Mouse (Mus musculus) retina, postnatal 7 days (tissue): Measurements from ENCODE around the gene Csnk2a2.

Experiments used
- DNase-seq: peaks from one replicate; pipeline ENCODE4 v3.0.0-alpha.2; 2012; ENCODE audit warnings: low read depth, low spot score

The Csnk2a2 gene

DNA sequence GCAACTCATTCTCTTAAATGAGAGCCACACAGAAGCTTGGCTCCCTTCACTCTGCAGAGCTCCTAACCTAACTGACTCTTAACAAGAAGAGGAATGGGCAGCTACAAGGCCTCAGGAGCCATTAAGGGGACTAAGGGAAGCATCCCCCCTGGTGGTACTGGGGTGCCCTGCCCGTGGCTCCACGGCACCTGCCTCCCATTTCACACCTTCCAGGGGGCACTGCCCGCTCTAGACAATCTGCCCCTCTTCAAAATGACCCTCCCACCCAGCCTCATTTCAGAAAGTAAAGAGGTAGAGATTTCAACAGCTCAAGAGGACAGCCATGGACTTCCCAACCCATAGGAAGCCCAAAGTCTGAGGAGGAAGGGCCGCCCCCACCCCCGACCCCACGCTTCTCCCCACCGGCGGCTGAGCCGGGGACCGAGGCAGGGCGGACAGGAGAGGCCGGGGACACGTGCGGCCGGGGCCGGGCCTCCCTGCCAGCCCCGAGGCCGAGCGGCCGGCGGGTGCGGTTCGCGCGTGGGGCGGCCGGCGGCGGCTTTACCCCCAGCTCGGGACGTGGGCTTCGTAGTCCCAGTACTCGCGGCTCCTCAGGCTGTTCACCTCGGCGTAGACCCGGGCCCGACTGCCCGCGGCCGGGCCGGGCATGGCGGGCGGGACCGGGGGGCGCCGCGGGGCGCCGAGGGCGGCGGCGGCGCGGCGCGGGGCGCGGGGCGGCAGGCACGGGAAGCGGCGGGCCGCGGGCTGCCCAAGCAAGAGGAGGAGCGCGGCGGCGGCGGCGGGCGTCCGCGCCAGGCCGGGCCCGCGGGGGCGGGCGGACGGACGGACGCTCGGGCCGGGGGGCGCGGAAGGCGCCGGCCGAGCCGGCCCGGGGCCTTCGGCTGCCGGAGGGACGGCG lies 1.8 kb downstream of the Csnk2a2 start:
- DNase-seq: no peak

DNA sequence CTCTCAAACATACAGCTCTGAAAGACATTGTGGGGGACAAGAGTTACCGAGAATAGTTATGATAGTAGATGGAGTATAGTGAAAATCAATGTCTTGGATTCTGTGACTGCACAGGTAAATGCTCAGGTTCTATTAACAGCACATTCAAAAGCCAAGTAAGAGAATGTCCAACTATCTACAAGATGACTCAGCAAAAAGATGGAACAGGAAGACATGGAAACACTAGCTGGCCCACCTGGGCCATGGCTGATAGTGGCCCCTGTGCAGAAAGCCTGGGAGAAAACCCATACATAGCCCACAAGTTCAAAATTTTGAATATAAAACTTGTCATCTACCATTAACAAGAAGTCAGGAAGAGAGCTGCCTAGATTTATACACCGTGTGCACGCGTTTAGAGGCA lies 19.8 kb downstream of the Csnk2a2 start:
- no peak for DNase-seq

DNA sequence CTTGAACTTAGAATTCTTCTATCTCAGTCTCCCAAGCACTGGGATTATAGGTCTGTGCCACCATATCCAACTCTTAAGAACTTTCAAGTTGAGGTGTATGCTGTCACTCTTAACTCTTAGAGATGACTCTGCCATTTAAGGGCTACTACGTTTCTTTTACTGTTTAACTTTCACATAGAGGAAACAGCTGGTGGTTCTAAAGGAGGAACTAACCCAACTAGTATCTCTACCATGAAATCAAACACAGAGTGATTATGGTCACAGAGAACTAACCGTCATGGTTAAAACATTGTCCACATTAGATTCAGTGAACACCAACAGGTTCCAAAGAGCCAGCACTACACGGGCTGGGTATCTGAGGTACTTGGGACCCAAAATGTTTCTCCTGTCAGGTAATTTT lies 20.8 kb downstream of the Csnk2a2 start:
- no peak for DNase-seq

DNA sequence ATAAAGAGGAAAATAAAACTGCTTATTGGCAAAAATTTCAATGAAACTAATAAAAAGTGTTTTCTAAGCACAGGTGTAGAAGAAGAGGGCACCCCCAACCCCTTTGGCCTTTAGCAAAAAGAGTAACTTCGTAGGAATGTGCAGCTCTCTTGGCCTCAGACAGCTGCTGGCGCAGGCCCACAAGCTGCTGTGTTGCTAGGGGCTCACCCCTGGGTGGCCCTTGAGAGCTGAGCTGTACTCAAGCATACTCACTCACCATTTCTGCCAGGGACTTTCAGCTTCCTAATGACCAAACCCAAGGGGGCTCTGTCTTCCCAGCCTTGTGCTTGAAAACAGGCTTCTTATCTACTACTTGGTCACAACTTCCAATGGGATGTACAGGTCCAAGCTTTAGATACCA lies 23.3 kb downstream of the Csnk2a2 start:
- no peak for DNase-seq

DNA sequence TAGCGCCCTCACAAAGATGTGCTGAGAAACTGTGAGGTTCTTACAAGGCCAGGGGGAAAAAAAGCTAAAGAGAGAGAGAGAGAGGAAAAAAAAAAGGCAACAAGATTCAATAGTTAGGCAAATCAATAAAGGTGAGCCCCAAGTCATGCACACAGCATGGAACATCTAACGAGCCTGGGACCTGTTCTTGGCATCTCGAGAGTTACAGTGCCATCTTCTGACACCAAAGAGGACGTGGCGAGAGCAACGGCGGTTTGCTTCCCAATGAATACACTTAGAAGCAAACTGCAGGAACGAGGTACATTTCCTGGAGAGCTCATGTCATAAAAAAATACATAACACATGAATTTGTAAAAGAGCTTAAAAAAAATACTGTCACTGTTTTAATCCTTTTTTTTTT lies 37.3 kb downstream of the Csnk2a2 start:
- peak; percentile 23 for DNase-seq

DNA sequence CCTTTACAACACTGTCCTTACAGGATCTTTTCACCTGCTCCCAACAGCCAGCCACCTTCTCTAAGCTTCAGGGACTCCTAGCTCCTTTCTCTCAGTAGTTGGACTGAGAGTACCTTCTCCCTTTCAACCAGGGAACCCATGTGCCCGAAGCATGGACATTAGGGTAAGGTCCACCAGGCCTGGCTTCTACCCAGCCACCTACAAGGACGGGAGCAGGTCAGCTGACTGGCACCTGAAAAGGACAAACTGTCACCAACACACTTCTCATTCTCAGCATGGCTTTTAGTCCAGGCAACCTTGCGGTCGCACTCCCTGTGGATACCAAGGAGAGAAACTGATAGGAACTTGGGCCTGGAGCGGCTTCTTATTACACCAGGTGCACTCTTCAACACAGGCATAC lies 39.6 kb downstream of the Csnk2a2 start:
- no peak for DNase-seq

DNA sequence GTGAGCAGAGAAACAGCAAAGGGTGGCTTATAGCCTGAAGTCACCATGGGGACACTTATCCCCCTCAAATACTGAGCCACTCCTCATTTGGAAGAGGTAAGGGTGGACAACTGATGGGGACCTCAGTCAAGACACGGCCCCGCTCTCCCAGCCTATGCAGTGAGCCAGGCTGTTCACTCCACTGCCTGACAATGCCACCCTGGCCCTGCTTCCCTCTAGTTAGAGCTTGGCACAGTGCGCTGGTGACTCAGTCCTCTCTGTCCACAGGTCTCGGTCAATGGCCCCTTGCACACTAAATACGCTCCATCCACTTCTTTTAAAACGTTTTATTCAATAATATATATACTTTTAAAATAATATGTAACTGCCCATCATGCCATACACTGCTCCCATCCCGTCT lies 42.2 kb downstream of the Csnk2a2 start:
- DNase-seq: no peak

DNA sequence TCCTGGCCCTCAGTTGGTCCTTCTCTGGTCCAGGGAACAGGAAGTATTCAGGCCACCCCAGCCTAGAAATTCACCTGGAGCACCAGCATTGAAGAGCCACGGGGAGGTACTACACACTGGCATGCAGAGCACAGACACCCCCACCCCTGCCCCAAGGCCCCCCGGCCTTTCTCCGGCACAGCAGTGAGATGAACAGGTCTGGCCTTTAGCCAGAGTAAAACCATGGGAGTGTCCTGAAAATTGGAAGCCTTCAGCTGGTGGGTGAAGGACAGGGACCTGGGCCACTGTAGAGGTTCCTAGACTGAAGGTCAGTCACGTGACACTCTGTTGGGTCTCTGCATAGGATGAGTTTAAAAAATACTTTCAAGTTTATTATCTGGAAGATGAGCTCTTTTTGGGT lies 44.8 kb downstream of the Csnk2a2 start:
- DNase-seq: no peak

DNA sequence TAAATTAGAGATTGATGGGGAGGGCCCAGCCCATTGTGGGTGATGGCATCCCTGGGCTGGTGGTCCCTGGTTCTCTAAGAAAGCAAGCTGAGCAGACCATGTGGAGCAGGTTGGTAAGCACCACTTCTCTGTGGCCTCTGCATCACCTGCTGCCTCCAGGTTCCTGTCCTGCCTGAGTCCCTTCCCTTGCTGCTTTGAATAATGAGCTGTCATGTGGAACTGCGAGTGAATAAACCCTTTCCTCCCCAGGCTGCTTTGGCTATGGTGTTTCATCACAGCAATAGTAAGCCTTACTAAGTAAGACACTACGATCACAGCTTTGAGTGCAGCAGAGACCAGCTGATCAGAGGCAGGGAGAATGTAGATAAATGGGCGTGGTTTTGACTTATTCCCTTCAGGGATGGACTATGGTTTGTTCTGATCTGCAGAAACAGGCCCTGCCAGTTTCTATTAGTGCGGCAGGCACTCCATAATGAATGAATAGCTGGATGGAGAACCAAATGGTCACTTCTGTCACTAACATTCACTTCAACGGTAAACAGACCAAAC lies 48.3 kb downstream of the Csnk2a2 start:
- DNase-seq: no peak

DNA sequence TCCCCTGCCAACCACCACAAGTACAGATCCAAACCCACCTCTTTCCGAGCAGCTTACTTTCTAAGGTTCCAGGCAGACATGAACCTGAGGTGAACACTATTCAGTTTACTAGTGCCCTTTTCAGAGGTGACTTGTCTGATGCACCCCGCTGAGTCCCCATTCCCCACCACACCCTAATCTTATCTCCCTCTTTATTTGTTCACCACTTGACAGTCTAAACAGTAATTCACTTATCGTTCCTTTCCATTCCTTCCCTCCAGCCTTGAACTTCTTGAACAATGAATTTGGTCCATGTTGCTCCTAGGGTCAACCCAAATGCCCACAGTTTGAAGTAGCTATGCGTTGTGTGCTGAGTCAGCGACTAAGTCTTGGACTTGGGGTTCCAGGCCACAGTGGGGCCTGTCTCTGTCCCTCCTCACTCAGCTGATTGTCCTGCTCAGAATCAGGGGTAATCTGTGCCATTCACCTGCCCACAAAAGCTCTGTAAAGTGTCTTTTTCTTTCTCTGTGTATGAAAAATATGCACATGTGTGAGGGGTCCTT lies 49.6 kb downstream of the Csnk2a2 start:
- no peak for DNase-seq

DNA sequence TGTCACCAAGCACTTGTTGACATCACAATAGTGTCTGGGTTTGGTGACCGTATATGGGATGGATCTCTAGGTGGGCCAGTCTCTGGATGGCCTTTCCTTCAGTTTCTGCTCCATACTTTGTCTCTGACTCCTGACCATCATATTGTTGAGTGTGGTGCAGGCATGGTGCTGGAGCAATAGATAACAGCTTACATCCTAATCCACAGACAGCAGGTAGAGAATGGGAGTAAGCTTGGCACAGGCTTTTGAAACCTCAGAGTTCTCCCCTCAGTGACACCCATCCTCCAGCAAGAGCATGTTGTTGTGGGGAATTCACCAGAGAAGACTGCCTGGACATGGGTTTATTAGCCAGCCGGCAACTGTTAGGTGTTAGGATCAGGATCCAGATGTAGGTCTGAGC lies 50.4 kb downstream of the Csnk2a2 start:
- no peak for DNase-seq

DNA sequence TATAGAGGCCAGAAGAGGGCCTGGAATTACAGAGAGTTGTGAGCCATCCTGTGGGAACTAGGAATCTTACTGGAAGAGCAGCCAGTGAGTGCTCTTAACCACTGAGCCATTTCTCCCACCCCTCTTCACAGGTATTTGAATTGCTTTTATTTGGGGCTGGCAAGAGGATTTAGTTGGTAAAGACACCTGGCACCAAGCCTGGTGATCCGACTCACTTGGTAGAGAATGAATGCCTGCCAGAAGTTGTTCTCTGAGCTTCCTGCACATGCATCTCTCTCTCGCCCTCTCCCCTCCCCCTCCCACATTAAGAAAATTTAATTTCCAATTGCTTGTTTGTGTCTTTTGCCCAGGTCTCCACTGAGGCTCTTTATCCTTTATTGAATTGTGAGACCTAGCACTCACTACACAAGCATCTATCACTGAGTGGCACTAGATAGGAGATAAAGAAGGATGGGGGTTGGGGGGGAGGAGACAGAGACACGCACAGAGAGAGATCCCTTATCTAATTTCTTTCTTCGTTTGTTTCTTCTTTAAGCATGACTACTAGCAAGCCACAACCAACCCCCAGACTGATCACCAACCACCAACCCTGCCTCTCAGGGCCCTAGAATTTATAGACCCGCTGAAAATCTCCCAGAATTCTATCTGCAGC lies 52.4 kb downstream of the Csnk2a2 start:
- no peak for DNase-seq

DNA sequence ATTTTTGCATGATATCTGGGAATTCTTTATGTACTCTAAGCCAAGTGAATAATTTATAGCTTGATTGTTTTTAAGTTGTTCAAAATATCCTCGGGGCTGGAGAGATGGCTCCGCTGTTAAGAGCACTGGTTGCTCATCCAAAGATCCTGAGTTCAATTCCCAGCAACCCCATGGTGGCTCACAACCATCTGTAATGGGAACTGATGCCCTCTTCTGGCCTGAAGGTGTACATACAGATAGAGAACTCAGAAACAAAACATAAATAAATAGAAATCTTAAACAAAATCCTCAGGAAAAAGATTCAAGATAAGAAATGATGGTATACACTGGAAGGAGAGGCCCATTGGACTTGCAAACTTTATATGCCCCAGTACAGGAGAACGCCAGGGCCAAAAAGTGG lies 53.9 kb downstream of the Csnk2a2 start:
- DNase-seq: no peak

DNA sequence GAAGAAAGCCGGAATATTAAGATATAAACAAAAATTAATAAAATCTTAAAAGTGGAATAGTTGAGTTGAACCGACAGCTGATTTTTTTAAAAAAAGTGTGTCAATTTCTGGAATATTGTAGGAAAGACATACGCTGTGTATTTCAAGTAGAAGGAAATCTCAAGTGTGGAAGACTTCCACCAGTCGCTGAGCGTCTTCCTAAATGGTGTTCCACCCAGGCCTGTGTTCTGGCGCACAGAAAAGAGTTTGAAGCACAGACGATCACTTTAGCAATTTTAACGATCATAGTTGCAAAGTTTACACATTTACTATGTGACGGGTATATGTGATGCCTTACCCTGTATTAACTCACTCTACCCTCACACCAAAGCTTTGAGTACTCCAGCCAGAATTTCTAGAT lies 54.4 kb downstream of the Csnk2a2 start:
- DNase-seq: no peak

DNA sequence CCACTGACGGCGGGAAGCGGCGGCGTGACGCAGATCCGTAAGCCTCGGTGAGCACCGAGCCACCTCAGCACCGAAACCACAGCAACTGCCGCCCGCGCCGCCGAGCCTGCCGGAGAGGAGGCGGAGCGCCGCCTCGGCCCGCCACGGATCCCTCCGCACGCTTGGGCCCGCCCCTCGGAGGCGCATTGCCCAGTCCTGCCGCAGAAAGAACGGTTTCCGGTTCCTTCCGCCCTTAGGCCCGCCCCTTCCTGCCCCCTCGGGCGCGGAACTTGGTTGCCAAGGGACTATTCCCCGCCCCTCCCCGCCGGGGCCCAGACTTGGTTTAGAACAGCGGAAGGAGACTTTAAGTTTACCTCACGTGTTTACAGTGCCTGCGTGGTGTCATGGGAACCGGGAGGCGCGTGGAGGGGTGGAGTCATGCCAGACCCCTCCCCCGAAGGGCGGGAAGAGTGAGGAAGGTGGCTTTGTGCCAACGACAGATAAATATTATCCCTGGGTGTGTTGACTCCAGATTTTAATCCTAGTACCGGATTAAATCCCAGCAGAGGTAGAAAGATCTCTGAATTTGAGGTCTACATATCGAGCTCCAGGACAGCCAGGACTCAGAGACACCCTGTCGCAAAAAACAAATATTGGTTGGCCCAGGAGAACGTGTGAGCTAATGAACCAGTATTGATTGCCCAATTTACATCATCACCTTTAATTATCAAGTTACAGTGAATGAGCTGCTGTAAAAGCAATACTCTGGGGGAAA lies 55.0 kb downstream of the Csnk2a2 start, which contains the start of gene Cfap20:
TSS of gene Cfap20 (minus strand) at position 184 of the 754 bp plus-strand sequence.
- DNase-seq: peak; percentile 99

DNA sequence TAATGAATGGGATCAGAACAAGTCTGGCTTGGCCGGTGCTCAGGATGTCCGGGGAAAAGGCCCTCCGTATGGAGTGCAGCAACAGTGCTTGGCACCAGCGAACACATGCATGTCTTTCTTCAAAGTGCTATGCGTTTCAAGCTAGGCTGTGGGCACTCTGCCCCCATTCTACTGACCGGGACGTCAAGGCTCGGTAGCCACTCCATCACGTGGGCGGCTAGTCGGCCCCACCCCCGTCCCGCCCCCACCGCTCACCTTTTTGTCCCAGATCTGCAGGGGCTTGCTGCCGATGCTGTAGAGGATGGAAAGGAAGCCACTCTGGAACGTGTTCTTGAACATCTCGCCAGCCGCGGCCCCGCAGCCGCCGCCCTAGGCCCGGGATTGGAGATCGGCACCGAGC lies 55.6 kb downstream of the Csnk2a2 start:
- no peak for DNase-seq

DNA sequence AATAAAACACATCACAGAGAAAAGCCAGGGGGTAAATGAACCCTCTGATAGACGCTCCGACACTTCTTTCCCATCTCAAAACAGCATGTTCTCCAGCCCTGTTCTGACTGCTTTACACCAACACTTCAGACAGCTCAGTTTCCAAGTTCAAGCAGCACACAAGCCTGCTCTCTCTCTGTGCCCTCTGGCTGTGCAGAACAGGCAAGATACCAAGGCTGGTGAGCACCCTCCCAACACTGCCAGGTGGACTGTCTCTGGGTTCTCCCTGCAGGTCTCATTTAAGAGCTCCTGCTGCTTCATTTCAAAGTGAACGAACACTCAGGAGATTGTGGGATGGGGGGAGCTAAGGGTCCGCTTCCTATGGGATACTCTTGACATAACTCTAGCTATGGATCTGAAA lies 56.7 kb downstream of the Csnk2a2 start:
- DNase-seq: no peak

DNA sequence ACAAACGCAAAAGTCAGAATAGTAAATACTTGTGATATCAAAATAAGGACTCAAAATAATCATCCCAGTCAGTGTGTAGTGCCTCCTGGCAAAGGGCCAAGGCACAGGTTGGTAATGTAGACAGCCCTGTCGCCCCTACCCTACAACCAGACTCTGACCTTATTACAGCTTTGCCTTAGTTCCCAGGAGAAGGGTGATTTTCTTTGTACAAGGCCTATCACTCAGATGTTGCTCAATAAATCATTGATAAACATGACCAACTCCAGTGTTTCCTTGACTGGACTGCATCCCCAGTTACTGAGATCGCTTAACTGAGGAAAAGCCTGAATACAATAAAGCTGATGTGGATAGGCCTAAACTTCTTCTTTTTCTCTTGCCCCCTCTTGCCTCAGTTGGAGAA lies 57.4 kb downstream of the Csnk2a2 start:
- DNase-seq: no peak

DNA sequence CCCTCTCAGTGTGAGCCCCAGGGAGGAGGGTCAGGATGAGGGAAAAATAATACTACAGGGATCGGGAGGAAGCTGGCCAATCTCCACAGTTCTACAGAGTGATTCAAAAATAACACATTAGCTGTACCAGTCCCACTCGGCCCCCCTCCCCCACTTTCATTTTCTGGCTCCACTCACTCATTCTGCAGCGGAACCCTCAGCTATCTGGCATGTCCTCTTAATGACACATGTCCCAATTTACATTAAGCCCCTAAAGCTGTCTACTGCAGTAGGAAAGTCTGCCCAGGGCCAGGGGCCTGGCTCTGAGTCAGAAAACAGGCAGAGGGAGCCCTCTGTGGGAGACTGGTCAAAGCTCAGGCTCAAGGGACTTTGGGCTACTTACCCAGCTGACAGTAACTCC lies 59.9 kb downstream of the Csnk2a2 start:
- DNase-seq: peak; percentile 56

DNA sequence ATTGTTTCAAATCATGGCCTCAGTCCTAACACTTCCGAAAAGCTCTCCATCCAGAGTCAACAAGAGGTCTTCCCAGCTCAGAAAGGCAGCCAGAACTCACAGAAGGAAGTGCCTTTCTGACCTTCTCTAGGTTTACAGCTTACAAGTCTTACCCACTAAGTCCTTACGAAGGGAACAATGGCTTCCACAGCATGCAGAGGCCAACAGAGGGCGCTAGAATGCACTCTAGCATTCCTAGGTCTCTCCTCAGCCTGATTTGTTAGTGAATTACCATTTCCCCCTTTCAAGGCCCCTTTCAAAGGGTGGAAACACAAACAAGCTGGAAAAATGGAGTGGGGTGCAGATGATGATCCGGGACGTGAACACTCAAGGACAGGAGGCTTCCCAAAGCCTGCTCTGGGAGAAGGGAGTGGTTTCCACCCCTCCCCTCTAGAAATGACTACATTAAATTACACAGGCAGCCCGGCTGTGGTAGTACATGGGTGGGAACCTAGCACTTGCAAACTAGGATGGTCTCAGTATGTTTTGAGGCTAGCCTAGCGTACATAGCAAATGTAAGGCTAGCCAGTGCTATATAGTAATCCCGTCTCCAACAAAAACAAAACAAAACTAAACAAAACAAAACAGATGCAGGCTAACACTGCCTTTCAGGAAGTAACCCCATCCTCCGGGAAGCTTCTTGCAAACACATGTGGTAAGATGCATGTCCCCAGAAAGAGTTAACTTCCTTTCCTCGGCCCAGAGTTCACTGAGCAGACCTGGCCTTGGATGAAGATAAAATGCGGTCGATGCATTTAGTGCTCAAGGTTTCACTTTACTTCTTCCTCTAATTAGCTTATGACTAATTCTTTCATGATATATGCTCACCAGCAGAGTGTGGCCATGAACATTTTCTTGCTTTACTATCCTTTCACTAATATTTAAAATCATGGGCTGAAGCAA lies 62.0 kb downstream of the Csnk2a2 start:
- peak; percentile 59 for DNase-seq
